Mouse (Mus musculus): ENCODE measurements around the gene Trp53.

Trp53 gene

GRCm38 (mm10) chr11:69560896-69561854, 19.0 kb upstream of the Trp53 start:
- no peak for DNase-seq (ENCODE audit: low read depth, low spot score)

- no peak for DNase-seq (ENCODE audit: low read depth, low spot score)
Measured at GRCm38 (mm10) chr11:69563373-69563772, 16.8 kb upstream of the Trp53 start.

- no peak for DNase-seq (ENCODE audit: low read depth, low spot score)
Measured at GRCm38 (mm10) chr11:69564391-69564790, 15.8 kb upstream of the Trp53 start.

GRCm38 (mm10) chr11:69565131-69565530, 15.0 kb upstream of the Trp53 start:
- no peak for DNase-seq (ENCODE audit: low read depth, low spot score)

GRCm38 (mm10) chr11:69575220-69575619, 4.9 kb upstream of the Trp53 start:
- DNase-seq (ENCODE audit: low read depth, low spot score): peak; percentile 60

- no peak for DNase-seq (ENCODE audit: low read depth, low spot score)
Measured at GRCm38 (mm10) chr11:69576307-69576706, 3.9 kb upstream of the Trp53 start.

GRCm38 (mm10) chr11:69578301-69578700, 1.9 kb upstream of the Trp53 start:
- DNase-seq (ENCODE audit: low read depth, low spot score): no peak

GRCm38 (mm10) chr11:69579128-69580017, 786 bp upstream of the Trp53 start:
- DNase-seq (ENCODE audit: low read depth, low spot score): peak; percentile 99

GRCm38 (mm10) chr11:69580572-69581146, 500 bp downstream of the Trp53 start:
- no peak for DNase-seq (ENCODE audit: low read depth, low spot score)

- DNase-seq (ENCODE audit: low read depth, low spot score): peak; percentile 94
Measured at GRCm38 (mm10) chr11:69581147-69581688, 1.1 kb downstream of the Trp53 start.

GRCm38 (mm10) chr11:69581814-69582213, 1.7 kb downstream of the Trp53 start:
- peak; percentile 40 for DNase-seq (ENCODE audit: low read depth, low spot score)

- DNase-seq (ENCODE audit: low read depth, low spot score): no peak
Measured at GRCm38 (mm10) chr11:69582230-69582805, 2.2 kb downstream of the Trp53 start.

GRCm38 (mm10) chr11:69584008-69584407, 3.8 kb downstream of the Trp53 start:
- no peak for DNase-seq (ENCODE audit: low read depth, low spot score)

GRCm38 (mm10) chr11:69584937-69585336, 4.8 kb downstream of the Trp53 start:
- DNase-seq (ENCODE audit: low read depth, low spot score): no peak

- DNase-seq (ENCODE audit: low read depth, low spot score): no peak
Measured at GRCm38 (mm10) chr11:69585718-69586325, 5.7 kb downstream of the Trp53 start.

GRCm38 (mm10) chr11:69589207-69589834, 9.2 kb downstream of the Trp53 start:
- no peak for DNase-seq (ENCODE audit: low read depth, low spot score)

- no peak for DNase-seq (ENCODE audit: low read depth, low spot score)
Measured at GRCm38 (mm10) chr11:69590622-69591021, 10.5 kb downstream of the Trp53 start.

- no peak for DNase-seq (ENCODE audit: low read depth, low spot score)
Measured at GRCm38 (mm10) chr11:69591424-69591823, 11.3 kb downstream of the Trp53 start.

- no peak for DNase-seq (ENCODE audit: low read depth, low spot score)
Measured at GRCm38 (mm10) chr11:69591899-69592637, 11.9 kb downstream of the Trp53 start.

- no peak for DNase-seq (ENCODE audit: low read depth, low spot score)
Measured at GRCm38 (mm10) chr11:69592799-69593198, 12.6 kb downstream of the Trp53 start.

Measured in 3T3-L1 (cell line).